Mouse (Mus musculus): ENCODE data around the gene Fam208b.

Fam208b gene

GRCm38 (mm10) chr13:3610795-3611438 is at the start of gene Fam208b:
Fam208b (minus strand) TSS chr13:3611108.
- peak; percentile 92 to 98 for DNase-seq (ENCODE audit: low spot score in 2 of 2)

GRCm38 (mm10) chr13:3659163-3660160 is 48.6 kb upstream of the Fam208b start:
- no peak for DNase-seq (ENCODE audit: low spot score in 2 of 2)

- DNase-seq (ENCODE audit: low spot score in 2 of 2): no peak
Observed at GRCm38 (mm10) chr13:3654432-3654831, 43.5 kb upstream of the Fam208b start.

GRCm38 (mm10) chr13:3650569-3650968 is 39.7 kb upstream of the Fam208b start:
- no peak for DNase-seq (ENCODE audit: low spot score in 2 of 2)

- no peak for DNase-seq (ENCODE audit: low spot score in 2 of 2)
Observed at GRCm38 (mm10) chr13:3646566-3646965, 35.7 kb upstream of the Fam208b start.

- DNase-seq (ENCODE audit: low spot score in 2 of 2): no peak
Observed at GRCm38 (mm10) chr13:3645919-3646318, 35.0 kb upstream of the Fam208b start.

GRCm38 (mm10) chr13:3644871-3645270 is 34.0 kb upstream of the Fam208b start:
- DNase-seq (ENCODE audit: low spot score in 2 of 2): peak in 1 of 2 experiments; percentile 43

GRCm38 (mm10) chr13:3642538-3642937 is 31.6 kb upstream of the Fam208b start:
- DNase-seq (ENCODE audit: low spot score in 2 of 2): no peak

GRCm38 (mm10) chr13:3642049-3642448 is 31.1 kb upstream of the Fam208b start:
- DNase-seq (ENCODE audit: low spot score in 2 of 2): peak in 1 of 2 experiments; percentile 36

- DNase-seq (ENCODE audit: low spot score in 2 of 2): peak; percentile 26 to 58
Observed at GRCm38 (mm10) chr13:3636797-3637196, 25.9 kb upstream of the Fam208b start.

GRCm38 (mm10) chr13:3635076-3635475 is 24.2 kb upstream of the Fam208b start:
- no peak for DNase-seq (ENCODE audit: low spot score in 2 of 2)

GRCm38 (mm10) chr13:3633895-3634811 is 23.2 kb upstream of the Fam208b start, which contains the start of gene Asb13:
Asb13 (plus strand) TSS chr13:3634032.
- DNase-seq (ENCODE audit: low spot score in 2 of 2): peak; percentile 75 to 82

- DNase-seq (ENCODE audit: low spot score in 2 of 2): no peak
Observed at GRCm38 (mm10) chr13:3633131-3633530, 22.2 kb upstream of the Fam208b start.

GRCm38 (mm10) chr13:3632551-3632950 is 21.6 kb upstream of the Fam208b start:
- DNase-seq (ENCODE audit: low spot score in 2 of 2): no peak

- no peak for DNase-seq (ENCODE audit: low spot score in 2 of 2)
Observed at GRCm38 (mm10) chr13:3628102-3628501, 17.2 kb upstream of the Fam208b start.

GRCm38 (mm10) chr13:3627139-3627538 is 16.2 kb upstream of the Fam208b start:
- DNase-seq (ENCODE audit: low spot score in 2 of 2): no peak

GRCm38 (mm10) chr13:3610118-3610794 is 652 bp downstream of the Fam208b start:
- DNase-seq (ENCODE audit: low spot score in 2 of 2): peak in 1 of 2 experiments; percentile 37

- no peak for DNase-seq (ENCODE audit: low spot score in 2 of 2)
Observed at GRCm38 (mm10) chr13:3609780-3610117, 1.2 kb downstream of the Fam208b start.

- DNase-seq (ENCODE audit: low spot score in 2 of 2): no peak
Observed at GRCm38 (mm10) chr13:3596232-3596631, 14.7 kb downstream of the Fam208b start.

- DNase-seq (ENCODE audit: low spot score in 2 of 2): no peak
Observed at GRCm38 (mm10) chr13:3594311-3594710, 16.6 kb downstream of the Fam208b start.

GRCm38 (mm10) chr13:3590789-3591188 is 20.1 kb downstream of the Fam208b start:
- DNase-seq (ENCODE audit: low spot score in 2 of 2): no peak

Measured in urinary bladder, adult 18-20 months (tissue).